Mouse (Mus musculus): ENCODE data around the gene Scube2.

Gene Scube2

GRCm38 (mm10) chr7:109865370-109866229 is at the start of gene Scube2:
Gene Scube2 (minus strand): TSS chr7:109865679.
- in situ Hi-C loops (cut with MboI; ENCODE audit: low pct_unique_long_range_greater_than_20kb in 1 of 2, low sequenced_read_pairs in 2 of 2, unreplicated experiment in 1 of 2): no loop called here

- in situ Hi-C loops (cut with MboI; ENCODE audit: low pct_unique_long_range_greater_than_20kb in 1 of 2, low sequenced_read_pairs in 2 of 2, unreplicated experiment in 1 of 2): no loop called here
Measured at GRCm38 (mm10) chr7:109906165-109906564, 40.7 kb upstream of the Scube2 start.

GRCm38 (mm10) chr7:109900921-109901320 is 35.4 kb upstream of the Scube2 start:
- in situ Hi-C loops (cut with MboI; ENCODE audit: low pct_unique_long_range_greater_than_20kb in 1 of 2, low sequenced_read_pairs in 2 of 2, unreplicated experiment in 1 of 2): no loop called here

GRCm38 (mm10) chr7:109898911-109899310 is 33.4 kb upstream of the Scube2 start:
- in situ Hi-C loops (cut with MboI; ENCODE audit: low pct_unique_long_range_greater_than_20kb in 1 of 2, low sequenced_read_pairs in 2 of 2, unreplicated experiment in 1 of 2): no loop called here

- in situ Hi-C loops (cut with MboI; ENCODE audit: low pct_unique_long_range_greater_than_20kb in 1 of 2, low sequenced_read_pairs in 2 of 2, unreplicated experiment in 1 of 2): no loop called here
Measured at GRCm38 (mm10) chr7:109892530-109892929, 27.1 kb upstream of the Scube2 start.

- in situ Hi-C loops (cut with MboI; ENCODE audit: low pct_unique_long_range_greater_than_20kb in 1 of 2, low sequenced_read_pairs in 2 of 2, unreplicated experiment in 1 of 2): no loop called here
Measured at GRCm38 (mm10) chr7:109891786-109892185, 26.3 kb upstream of the Scube2 start.

GRCm38 (mm10) chr7:109890256-109890655 is 24.8 kb upstream of the Scube2 start:
- in situ Hi-C loops (cut with MboI; ENCODE audit: low pct_unique_long_range_greater_than_20kb in 1 of 2, low sequenced_read_pairs in 2 of 2, unreplicated experiment in 1 of 2): no loop called here

GRCm38 (mm10) chr7:109889300-109889699 is 23.8 kb upstream of the Scube2 start:
- in situ Hi-C loops (cut with MboI; ENCODE audit: low pct_unique_long_range_greater_than_20kb in 1 of 2, low sequenced_read_pairs in 2 of 2, unreplicated experiment in 1 of 2): no loop called here

- in situ Hi-C loops (cut with MboI; ENCODE audit: low pct_unique_long_range_greater_than_20kb in 1 of 2, low sequenced_read_pairs in 2 of 2, unreplicated experiment in 1 of 2): no loop called here
Measured at GRCm38 (mm10) chr7:109886249-109886648, 20.8 kb upstream of the Scube2 start.

- in situ Hi-C loops (cut with MboI; ENCODE audit: low pct_unique_long_range_greater_than_20kb in 1 of 2, low sequenced_read_pairs in 2 of 2, unreplicated experiment in 1 of 2): no loop called here
Measured at GRCm38 (mm10) chr7:109882574-109882973, 17.1 kb upstream of the Scube2 start.

GRCm38 (mm10) chr7:109881561-109882099 is 16.2 kb upstream of the Scube2 start:
- in situ Hi-C loops (cut with MboI; ENCODE audit: low pct_unique_long_range_greater_than_20kb in 1 of 2, low sequenced_read_pairs in 2 of 2, unreplicated experiment in 1 of 2): no loop called here

GRCm38 (mm10) chr7:109879158-109879557 is 13.7 kb upstream of the Scube2 start:
- in situ Hi-C loops (cut with MboI; ENCODE audit: low pct_unique_long_range_greater_than_20kb in 1 of 2, low sequenced_read_pairs in 2 of 2, unreplicated experiment in 1 of 2): no loop called here

GRCm38 (mm10) chr7:109876085-109876484 is 10.6 kb upstream of the Scube2 start:
- in situ Hi-C loops (cut with MboI; ENCODE audit: low pct_unique_long_range_greater_than_20kb in 1 of 2, low sequenced_read_pairs in 2 of 2, unreplicated experiment in 1 of 2): no loop called here

GRCm38 (mm10) chr7:109875598-109875997 is 10.1 kb upstream of the Scube2 start:
- in situ Hi-C loops (cut with MboI; ENCODE audit: low pct_unique_long_range_greater_than_20kb in 1 of 2, low sequenced_read_pairs in 2 of 2, unreplicated experiment in 1 of 2): no loop called here

- in situ Hi-C loops (cut with MboI; ENCODE audit: low pct_unique_long_range_greater_than_20kb in 1 of 2, low sequenced_read_pairs in 2 of 2, unreplicated experiment in 1 of 2): no loop called here
Measured at GRCm38 (mm10) chr7:109875033-109875432, 9.6 kb upstream of the Scube2 start.

GRCm38 (mm10) chr7:109873170-109873569 is 7.7 kb upstream of the Scube2 start:
- in situ Hi-C loops (cut with MboI; ENCODE audit: low pct_unique_long_range_greater_than_20kb in 1 of 2, low sequenced_read_pairs in 2 of 2, unreplicated experiment in 1 of 2): no loop called here

- in situ Hi-C loops (cut with MboI; ENCODE audit: low pct_unique_long_range_greater_than_20kb in 1 of 2, low sequenced_read_pairs in 2 of 2, unreplicated experiment in 1 of 2): no loop called here
Measured at GRCm38 (mm10) chr7:109871232-109871631, 5.8 kb upstream of the Scube2 start.

- in situ Hi-C loops (cut with MboI; ENCODE audit: low pct_unique_long_range_greater_than_20kb in 1 of 2, low sequenced_read_pairs in 2 of 2, unreplicated experiment in 1 of 2): no loop called here
Measured at GRCm38 (mm10) chr7:109868498-109868897, 3.0 kb upstream of the Scube2 start.

GRCm38 (mm10) chr7:109866643-109867042 is 1.2 kb upstream of the Scube2 start:
- in situ Hi-C loops (cut with MboI; ENCODE audit: low pct_unique_long_range_greater_than_20kb in 1 of 2, low sequenced_read_pairs in 2 of 2, unreplicated experiment in 1 of 2): no loop called here

GRCm38 (mm10) chr7:109863561-109863960 is 1.9 kb downstream of the Scube2 start:
- in situ Hi-C loops (cut with MboI; ENCODE audit: low pct_unique_long_range_greater_than_20kb in 1 of 2, low sequenced_read_pairs in 2 of 2, unreplicated experiment in 1 of 2): no loop called here

All from mouse embryonic stem cell (cell line).